Mouse (Mus musculus): ENCODE results near the gene Clint1.
"Not testable (repeated sequence)": the region's sequence is repeated elsewhere in the genome, so short reads cannot be mapped to it uniquely, and the experiment has no call there.

Clint1 gene

DNA sequence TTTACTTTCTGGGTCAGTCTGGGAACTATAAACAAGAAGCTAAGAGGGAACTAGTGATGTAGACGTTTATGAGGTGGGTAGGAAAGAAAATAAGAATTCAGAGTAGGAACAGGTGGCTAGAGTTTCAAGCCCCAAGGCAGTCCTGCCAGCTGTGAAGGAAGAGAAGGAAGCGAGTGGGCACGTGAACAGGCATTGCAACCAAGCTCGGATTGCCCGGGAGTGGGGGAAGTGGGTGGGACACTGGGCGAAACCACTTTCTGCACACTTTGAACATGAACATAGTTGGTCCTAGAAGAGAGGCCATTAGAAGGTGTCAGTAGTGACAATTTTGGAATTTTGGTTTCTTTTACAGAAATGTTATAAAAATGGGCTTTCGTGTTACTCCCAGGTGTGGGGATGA is 4.3 kb upstream of the Clint1 start:
- DNase-seq (ENCODE audit: extremely low read depth, low read depth): no peak

DNA sequence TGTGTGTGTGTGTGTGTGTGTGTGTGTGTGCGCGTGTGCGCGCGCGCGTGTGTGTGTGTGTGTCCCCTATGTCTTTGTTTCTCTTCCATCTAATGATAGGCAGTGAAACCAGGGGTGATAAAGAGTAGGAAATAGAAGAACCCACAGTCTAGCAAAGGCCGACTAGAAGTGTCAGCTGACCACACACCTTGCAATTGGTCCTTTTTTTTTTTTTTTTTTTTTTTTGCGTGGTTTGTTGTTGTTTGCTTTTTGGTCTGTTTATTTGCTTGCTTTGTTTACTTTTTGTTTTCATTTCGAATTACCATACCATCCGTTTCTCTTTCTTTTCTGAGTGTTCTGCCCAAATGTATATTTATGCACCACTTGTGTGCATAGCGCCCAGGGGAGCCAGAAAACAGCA is 3.6 kb upstream of the Clint1 start:
- DNase-seq (ENCODE audit: extremely low read depth, low read depth): no peak

DNA sequence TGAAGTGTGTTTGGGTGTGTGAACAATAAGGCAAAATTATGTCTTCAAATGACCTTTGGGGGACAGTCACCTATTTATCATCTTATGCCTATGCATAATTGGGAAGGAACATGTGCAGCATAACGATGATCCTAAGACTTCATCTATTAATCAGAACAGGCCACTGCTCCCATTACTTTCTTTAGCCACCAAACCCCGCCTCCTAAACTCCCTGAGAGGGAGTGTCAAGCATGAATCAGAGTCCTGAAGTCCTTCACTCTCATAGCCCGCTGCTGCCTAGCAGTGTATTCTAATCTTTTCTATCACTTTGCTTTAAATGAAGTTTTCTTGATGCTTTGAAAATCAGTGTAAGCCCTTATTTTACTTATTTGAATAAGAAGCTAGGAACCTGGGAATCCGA is 2.6 kb upstream of the Clint1 start:
- no peak for DNase-seq (ENCODE audit: extremely low read depth, low read depth)

DNA sequence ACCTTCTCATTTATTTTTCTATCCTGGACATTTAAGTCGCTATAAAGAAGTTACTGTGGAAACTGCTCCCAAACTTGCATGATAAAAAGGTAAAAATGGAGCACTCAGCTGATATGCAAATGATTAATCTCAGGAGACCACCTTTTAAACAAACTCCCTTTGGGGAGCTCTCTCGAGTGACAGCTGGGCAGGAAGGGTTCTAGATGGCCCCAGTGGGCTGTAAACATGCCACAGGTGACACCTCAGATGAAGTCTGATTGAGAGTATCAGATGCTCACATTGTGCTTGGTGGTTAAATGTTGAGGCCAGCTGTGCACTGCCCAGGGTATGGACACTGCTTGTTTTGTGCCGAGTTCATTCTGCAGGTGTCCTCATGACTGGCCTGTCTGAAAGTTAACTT is 2.0 kb upstream of the Clint1 start:
- no peak for DNase-seq (ENCODE audit: extremely low read depth, low read depth)

DNA sequence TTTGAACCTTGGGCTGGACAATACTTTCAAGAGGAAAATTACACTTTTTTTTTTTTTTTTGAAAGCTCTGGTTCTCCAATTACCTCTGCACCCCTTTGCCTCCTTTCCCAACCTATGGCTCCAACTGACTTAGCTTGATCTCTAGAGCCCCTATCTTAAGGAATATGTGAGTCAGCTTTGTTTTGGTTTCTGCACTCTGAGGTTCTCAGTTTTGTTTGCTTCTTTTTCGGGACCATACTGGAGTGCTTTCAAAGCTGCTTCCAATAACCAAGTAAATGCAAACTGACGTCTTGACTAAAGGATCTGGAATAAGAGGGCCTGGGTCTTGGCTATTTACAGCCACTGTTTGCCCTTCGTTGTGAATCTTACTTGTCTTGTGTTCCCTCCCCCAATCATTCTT is 1.5 kb upstream of the Clint1 start:
- no peak for DNase-seq (ENCODE audit: extremely low read depth, low read depth)

DNA sequence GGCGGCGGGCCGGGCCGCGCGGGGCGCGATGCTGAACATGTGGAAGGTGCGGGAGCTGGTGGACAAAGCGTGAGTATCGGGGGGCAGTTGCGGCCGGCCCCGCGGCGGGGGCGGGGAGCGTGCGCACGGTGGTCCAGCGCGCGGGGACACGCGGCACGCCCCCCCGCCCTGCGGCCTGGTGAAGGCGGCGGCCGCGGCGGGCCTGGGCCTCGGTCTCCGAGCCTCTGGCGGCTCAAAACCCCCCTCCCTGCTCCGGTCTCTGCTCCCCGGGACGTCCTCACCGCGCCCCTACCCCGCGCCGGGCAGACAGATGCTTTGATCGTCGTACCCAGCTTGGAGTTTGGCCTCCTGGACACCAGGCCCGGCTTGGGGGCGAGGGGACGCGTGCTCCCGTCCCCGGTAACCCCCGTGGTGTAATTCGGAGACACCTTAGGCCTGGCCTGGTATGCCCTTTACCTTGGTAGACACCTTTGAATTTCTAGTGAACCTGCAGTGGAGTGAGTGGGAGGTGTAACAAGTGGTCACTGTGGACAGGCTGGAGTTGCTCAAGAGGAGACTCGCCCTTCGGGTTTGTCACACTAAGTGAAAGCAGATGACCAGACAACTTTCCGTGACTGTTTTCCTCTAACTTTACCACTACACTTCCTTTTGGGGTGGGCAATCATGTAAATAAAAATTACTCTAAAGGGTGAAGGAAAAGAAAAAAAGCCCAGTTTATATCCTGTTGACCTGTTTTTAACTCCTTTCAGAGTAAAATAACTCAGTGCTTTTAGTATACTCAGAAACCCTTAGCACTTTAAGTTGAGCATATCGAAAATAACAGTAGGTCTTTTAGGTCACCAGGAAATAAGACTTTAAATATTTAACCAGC is 508 bp downstream of the Clint1 start:
- DNase-seq (ENCODE audit: extremely low read depth, low read depth): no peak

DNA sequence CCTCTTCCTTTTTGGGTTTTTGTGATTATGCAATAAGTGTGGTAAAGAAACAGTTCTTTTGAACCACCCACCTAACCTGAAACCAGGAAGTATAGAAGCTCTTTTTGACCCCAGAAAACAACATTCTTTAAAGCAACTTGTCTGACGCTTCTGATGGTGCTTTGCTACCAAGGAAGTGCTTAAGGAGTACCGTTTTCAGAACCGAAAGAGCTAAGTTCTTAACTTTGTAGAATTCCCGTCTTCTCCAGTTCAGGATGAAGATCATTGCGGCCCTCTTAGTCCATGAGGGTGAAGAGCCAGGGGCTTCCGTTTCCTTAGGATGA is 1.1 kb downstream of the Clint1 start:
- peak; percentile 55 for DNase-seq (ENCODE audit: extremely low read depth, low read depth)

DNA sequence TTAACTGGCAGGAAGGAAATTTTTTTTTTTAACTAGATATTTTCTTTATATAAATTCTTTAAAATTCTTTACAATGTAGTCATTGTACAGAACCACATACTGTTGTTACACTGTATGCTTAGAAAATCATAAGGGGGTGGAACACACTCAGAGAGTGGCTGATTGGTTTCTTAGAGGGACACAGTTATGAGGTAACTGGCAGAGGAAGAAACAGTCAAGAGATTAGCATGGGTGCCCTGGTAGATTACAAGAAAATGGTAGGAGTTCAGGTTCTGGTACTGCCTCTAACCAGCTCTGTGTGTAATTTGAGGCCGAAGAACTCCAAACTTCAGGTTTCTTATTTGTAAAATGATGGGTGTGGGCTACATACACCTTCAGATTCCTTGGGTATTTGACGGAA is 2.1 kb downstream of the Clint1 start:
- DNase-seq (ENCODE audit: extremely low read depth, low read depth): peak; percentile 68

DNA sequence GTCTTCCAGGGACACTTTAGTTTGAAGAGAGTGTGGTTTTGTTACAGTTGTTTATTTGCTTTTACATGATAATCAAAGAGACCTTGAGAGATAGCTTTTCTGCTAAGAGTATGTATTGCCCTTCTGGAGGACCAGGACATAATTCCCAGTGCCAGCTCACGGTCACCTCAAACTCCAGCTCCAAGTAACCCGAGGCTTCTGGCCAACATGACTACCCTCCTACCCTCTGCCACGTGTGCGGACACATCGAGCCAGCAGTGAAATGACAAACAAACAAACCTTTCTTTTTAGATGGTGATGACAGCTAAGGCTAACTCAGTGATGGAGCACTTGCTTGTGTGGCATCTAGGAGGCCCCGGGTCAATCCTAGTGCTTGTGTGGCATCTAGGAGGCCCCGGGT is 2.5 kb downstream of the Clint1 start:
- no peak for DNase-seq (ENCODE audit: extremely low read depth, low read depth)

DNA sequence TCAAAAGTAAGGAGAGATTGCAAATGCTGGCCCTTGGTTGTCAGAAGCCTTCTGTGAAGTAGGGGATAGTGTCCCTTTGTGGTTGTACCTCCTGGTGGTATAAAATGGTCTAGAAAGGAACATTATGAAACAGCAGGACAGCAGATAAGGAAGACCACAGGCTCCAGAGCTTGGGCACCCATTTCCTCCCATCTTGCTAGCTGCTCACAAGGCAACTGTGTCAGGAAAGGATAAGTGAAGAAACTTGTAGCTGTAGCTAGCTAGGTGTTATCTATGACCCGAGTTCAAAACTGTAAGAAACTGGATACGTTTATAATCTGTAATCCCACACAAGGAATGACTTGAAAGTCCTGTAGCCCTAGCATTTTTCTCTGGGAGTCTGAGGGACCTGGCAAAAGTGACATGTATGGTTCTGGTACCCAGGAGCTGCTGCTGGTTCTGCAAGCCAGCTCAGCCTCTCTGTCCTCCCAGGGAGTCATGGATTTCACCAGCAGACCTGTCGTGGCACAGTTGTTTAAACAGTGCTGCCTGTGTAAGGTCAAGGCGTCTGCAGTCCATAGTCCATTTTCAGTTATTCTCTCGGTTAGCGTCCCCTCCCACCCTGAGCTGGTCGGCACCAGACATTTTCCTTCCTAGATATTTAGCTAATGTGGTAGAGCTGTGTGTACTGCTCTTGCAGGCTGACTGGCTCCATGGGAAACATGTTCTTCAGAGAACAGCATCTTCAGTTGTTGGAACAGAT is 3.7 kb downstream of the Clint1 start:
- DNase-seq (ENCODE audit: extremely low read depth, low read depth): peak; percentile 98

DNA sequence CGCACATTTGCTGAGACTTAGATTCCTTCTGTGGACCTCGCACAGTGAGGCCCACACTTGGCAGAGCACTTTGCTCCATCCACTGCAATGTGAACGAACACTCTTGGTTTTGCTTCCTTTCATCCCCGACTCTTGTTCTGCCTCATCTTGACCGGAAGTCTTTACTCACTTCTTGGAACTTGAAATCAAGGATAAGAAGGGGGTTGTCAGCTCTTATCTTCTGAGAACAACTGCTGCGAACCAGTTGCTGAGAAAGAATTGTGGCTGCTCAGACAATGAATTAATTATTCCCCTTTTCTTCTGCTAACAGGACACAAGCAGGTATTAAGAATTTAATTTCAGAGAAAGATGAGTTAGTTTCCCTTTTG is 4.3 kb downstream of the Clint1 start:
- DNase-seq (ENCODE audit: extremely low read depth, low read depth): peak; percentile 85

DNA sequence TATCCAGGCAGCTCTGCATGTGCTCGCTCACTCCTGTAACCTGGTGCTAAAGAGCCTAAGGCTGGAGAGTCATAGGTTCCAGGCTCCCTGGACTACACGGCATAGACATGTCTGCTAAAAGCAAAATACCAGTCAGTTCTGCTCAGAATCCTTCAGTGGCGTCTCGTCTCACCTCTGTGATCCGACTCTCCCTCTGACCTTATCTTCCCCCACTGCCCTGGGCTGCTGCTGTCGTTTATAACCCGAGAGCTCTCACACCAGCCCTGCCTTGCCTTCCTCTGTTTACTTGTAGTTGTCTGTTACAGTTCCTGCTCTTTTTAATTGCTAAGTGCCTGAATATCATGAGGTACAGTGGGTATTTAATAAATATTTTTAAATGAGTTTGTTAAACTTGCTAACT is 9.5 kb downstream of the Clint1 start:
- no peak for DNase-seq (ENCODE audit: extremely low read depth, low read depth)

DNA sequence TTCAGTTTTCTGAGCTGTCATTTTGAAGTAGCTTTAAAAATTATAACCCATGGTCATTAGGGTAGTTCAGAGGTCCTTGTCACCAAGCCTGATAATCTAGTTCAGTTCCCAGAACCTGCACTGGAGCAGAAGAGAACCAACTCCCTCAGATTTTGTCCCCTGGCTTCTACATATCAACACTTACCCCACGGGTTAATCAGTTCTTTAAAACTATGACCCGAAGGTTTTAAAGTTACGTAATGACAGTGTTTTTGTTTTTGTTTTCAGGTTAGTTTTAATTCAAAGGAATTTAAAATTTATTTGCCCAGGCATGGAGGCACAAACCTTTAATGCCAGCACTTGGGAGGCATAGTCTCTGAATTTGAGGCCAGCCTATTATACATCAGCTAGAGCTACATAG is 12.6 kb downstream of the Clint1 start:
- DNase-seq (ENCODE audit: extremely low read depth, low read depth): no peak

DNA sequence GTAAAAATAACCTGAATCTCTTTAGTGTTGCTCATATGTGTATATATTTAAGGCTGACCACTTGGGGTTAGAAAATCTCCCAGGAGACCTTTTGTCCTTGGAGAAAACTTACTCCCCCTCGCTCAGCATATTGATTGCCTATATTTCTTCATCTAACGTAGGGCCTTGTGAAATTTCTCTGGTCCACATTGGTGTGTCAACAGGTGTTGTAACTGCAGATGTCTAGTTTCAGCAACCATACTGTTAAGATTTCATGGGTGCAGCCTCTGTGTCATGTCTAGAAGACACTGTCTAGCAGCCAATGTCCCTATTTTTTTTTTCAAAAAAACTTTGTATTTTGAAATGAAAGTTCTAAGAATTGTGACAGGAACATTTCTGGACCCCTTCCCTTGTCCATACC is 14.0 kb downstream of the Clint1 start:
- DNase-seq (ENCODE audit: extremely low read depth, low read depth): no peak

DNA sequence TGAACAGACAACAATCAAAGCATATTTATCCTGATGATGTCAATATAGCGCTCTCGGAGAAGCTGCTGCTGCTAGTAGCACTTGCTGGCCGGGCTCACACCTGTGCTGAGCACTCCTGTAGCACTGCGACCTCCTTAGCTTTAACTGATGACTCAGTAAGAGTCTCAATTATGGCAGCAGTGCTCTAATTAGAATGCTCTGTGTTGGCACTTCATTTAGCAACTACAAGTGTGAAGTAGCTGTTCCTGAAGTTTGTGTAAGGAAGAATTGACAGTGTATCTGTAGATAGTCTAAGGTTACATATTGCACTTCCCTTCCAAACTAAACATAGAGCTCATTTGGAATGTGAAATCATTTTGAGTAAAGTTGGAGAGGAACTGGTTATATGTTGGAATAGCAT is 14.7 kb downstream of the Clint1 start:
- DNase-seq (ENCODE audit: extremely low read depth, low read depth): no peak

DNA sequence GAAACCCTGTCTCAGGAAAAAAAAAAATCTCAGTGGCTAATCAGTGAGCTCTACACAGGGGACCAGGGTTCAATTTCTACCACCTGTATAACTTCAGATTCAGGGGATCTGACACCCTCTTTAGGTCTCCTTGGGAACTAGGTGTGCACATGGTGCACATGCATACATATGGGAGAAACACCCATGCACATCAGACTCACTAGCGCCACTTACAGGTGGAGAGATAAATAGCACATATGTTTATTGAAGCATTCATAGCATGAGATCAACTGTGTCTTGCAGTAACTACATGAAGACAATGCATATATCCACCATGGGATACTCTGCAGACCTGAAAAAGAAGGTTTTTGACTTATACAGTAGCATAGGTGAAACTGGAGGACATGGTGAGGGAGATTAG is 21.8 kb downstream of the Clint1 start:
- no peak for DNase-seq (ENCODE audit: extremely low read depth, low read depth)

DNA sequence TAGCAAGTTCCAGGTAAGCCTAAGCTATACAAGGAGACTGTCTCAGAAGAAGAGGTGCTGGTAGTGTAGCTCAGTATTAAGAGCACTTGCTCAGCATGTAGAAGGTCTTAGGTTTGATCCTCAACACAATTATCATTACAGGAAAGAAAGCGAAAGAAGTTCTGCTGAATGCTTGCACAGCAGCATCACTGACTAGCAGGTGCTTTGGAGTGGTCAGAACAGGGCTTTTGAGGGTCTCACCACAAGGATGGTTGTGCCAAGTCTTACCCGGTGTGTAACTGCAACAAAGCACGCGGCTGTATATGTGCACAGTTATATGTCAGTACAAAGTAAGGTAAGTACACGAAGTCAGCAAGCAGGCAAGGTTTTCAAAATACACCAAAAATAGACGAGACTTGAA is 22.4 kb downstream of the Clint1 start:
- DNase-seq (ENCODE audit: extremely low read depth, low read depth): no peak

DNA sequence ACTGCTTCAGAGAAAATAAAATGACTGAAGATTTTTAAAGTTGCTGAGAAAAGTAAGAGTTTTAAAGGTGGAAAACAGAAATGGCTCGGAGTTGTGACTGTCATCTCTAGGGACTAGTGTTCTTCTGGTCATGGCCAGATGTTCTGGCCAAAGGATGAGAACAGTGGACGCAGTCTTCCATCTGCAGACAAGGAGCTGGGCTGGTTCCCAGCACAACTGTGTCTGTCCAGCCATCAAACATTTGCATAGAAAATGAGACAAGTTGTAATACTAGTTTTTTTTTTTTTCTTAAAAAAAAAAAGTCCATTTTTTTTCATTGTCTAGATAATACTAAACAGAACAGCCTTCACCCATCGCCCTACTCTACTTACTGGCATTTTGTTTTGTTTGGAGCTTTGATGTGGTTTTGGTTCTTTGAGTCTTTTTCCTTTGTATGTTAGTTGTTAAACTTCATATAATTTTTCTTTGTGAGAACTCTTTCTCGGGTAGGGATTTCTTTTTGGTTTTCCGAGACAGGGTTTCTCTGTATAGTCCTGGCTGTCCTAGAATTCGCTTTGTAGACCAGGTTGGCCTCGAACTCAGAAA is 23.6 kb downstream of the Clint1 start:
- DNase-seq (ENCODE audit: extremely low read depth, low read depth): no peak

DNA sequence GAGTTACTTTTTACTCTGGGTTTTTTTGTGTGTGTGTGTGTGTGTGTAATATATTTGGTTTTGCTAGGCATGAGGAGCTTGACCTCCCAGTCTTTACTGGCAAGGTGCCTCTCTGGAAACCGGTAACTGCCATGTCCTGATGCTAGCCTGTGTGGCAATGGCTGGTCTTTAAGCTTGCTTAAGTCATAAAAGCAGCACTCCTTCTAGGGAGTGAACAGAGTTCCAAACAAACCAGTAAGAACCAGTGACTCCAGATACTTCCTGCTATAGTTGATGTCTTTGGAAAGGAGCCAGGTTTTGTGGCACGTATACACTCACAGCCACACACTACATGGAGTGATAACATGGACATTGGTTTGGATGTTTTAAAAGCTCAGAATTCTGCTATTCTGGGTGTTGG is 24.2 kb downstream of the Clint1 start:
- no peak for DNase-seq (ENCODE audit: extremely low read depth, low read depth)

DNA sequence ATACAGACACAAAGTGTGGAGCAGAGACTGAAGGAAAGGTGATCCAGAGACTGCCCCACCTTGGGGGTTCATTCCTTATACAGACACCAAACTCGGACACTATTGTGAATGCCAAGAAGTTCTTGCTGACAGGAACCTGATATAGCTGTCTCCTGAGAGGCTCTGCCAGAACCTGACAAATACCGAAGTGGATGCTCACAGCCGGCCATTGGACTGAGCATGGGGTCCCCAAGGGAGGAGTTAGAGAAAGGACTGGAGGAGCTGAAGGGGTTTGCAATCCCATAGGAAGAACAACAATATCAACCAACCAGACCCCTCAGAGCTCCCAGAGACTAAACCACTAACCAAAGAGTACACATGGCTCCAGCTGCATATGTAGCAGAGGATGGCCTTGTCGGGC is 27.5 kb downstream of the Clint1 start:
- DNase-seq (ENCODE audit: extremely low read depth, low read depth): not testable (repeated sequence)

DNA sequence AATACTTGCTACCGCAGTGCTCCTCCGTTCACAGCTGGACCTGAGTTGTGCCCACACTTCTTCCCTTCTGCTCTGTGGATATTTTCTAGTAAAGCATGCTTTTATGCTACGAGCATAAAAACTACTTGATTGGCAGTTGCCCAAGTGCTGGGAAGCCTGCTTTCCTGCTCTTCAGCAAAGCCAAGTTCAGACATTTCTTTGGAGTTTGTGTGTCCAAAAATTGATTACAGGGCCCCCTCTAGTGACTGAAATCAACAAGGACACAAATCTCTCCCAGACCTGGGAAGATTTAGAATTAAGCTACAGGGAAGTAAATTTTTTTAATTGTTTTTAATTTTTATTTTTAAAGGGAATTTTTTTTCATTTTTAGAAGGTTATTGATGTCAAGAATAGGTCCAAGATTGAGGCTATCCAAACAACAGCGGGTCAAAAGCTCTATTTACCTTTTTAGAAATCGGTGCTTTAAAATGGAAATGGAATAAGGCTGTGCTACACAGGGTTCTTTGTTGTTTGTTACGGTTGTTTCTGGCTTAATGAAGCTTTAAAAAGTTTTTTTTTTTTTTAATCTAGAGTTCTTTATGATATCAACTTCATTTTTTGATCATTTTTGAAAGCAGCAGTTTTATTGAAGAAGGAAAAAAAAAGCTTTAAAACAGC is 29.3 kb downstream of the Clint1 start:
- DNase-seq (ENCODE audit: extremely low read depth, low read depth): no peak

DNA sequence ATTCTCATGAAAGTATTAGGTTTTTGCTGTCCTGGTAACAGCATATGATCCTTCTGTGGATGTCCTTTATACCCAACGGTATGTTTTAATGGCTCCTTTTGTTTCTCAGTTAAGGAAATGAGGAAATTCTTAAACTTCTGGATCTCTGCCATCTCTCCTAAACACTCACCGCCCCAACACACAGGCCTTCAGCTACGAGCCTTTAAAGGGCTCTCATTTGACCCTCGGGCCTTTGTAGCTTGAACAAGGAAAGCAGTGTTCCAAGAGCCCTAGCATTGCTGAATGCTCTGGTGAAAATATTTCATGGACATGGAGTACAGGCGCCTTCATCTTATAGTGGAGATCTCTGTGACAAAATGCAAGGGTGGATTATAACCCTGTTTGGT is 29.8 kb downstream of the Clint1 start:
- no peak for DNase-seq (ENCODE audit: extremely low read depth, low read depth)
